Mouse (Mus musculus): ENCODE data around the gene Zfp296. TPM values are rescaled to one million over a fixed set of nuclear protein-coding genes. Genes with fewer than 3 reads are reported as not detected.
A peak's percentile ranks its signal among the peaks of the same experiment; 100 is the strongest.

Gene Zfp296
- under 1 TPM in 1 of 2 experiments, not detected in 1; 0.53 TPM for total RNA-seq (2021)
- long read RNA-seq, experiment 1: 0 reads
- long read RNA-seq, experiment 2: 0 reads

- DNase-seq (ENCODE audit: low spot score in 2 of 2): no peak
Observed at GRCm38 (mm10) chr7:19577141-19577852, at the start of gene Zfp296, which contains the start of gene Gemin7. Gene Zfp296 (plus strand): TSS chr7:19577287. Gene Gemin7 (minus strand): TSS chr7:19577595.

DNA sequence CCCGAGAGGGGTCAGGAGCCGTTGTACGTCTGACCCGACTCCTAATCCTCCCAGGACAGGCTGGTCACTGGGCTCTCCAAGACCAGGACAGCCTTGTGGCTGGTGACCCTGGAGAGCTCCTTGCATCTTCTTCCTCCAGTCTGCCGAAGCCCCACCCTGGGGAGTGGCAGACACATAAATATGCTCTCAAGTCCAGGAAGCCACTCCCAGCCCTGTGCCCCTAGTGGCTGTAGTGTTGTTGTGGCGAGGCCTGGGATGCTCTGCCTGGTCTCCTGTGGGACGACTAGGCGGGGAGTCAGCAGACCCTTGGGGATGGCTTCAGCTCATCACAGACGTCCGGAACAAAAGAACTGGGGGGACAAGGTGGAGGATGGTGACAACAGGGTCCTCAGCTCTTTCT is 46.0 kb upstream of the Zfp296 start:
- DNase-seq (ENCODE audit: low spot score in 2 of 2): no peak

DNA sequence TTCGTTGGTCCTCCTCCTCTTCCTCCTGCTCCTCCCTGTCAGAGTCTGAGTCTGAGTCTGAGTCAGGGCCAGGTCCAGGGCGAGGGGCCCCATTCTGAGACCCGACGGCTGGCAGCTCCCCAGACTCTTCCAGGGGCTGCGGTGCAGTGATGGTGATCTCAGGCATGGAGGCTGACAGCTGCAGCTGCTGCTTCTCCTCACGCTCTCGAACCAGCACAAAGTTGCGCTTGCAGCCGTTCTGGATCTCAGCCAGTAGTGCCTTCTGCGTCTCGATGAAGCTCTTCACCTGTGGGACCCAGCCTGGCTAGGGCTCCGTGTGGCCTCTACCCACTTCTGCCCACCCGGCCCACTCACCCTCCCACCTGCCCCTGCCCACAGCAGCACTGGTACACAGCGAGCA is 44.8 kb upstream of the Zfp296 start:
- no peak for DNase-seq (ENCODE audit: low spot score in 2 of 2)

- DNase-seq (ENCODE audit: low spot score in 2 of 2): no peak
Observed at GRCm38 (mm10) chr7:19534676-19535075, 42.4 kb upstream of the Zfp296 start.

DNA sequence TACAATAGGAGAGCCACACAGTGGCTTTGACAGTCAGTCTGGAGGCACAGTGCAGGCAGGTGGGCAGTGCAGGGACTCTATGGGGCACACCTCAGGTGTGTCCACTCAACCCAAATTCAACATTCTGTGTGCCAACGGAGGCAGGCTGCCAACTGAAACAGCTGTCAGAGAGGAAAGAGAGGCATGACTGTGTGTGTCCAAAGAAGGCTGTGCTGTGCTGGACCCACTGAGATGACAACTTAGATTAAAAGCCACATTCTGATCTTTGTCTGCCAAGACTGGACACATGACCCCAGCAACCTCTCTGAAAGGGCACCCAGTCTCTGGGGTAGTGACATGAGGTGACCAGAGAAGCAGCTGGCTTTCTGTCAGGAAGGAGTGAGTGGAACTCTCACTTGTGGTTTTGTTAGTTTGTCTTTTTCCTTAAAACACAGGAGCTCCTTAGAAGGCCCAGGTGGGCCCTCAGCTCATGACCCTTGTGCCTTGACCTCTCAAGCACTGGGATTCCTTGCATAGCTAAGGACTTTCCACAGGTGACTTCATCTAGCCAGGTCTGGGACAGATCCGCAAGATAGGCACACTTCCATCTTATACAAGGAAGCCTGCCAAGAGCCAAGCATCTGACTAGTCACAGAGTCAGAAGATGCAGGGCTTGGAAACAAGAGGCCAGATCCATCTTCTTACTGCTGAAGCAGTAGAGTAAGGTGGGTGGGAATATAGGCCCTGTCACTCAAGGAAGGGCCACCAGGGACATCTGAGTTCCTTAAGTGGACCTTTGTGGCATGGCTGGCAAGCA is 36.1 kb upstream of the Zfp296 start:
- no peak for DNase-seq (ENCODE audit: low spot score in 2 of 2)

DNA sequence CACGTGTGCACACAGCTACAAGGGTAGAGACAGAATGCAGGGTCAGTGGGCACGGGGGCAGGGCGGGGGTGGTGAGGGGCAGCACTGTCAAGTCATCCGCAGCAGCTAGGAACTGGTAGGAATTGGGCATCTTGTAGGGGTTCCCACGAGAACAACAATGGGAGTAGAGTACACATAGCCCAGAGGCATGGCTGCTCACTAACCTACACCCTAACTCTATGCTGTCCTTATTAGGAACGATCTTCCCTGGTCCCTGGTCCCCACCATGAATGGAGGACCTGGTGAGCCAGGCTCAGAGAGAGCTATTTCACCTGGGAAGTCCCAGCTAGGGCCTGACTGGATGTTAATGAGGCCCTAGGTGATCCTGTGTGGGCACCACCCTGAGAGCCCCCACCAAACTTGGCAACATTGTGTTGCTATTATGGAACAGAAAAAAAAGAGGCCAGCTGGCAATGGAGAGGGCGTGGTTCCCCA is 35.4 kb upstream of the Zfp296 start:
- no peak for DNase-seq (ENCODE audit: low spot score in 2 of 2)

DNA sequence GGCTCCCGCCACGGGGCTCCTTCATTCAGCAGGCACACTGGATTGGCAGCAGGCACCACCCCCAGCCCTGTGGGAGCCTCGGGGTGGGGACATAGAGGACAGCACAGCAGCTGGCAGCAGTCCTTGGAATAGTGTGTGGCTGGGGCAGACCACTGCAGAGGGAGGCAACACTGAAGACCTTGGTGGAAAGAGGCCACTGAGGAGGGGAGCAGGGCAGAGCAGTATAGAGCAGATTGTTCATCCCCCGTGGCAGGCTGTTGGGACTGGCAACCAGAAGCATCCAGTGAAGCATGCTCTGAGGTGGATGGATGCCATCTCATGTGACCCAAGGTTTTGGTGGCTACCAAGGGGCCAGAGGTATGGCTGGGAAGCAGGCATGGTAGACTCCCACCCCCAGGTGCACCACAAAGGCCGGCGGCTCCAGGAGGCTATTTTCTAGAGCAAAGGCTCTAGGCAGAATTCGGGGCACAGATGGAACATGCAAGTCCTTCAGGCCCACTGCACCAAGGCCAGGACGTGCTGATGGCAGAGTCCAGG is 34.9 kb upstream of the Zfp296 start:
- DNase-seq (ENCODE audit: low spot score in 2 of 2): peak in 1 of 2 experiments; percentile 44

DNA sequence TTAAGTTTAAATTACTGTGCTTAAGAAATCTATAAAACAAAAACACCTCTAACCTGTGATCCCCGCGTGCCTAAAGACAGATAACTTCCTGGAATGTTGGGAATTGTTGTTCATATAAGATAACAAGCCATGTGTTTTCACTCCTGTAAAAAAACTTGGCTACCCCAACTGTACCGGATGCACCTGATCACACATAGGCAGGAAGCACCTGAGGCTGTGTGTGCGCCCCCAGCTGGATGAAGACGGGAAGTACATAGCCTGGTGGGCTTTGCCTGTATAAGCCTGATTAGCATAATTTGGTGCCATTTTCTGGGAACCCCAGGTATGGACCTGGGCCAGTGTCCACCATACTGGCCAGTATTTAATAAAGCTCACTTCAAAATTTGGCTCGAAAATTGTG is 33.5 kb upstream of the Zfp296 start:
- DNase-seq (ENCODE audit: low spot score in 2 of 2): no peak

DNA sequence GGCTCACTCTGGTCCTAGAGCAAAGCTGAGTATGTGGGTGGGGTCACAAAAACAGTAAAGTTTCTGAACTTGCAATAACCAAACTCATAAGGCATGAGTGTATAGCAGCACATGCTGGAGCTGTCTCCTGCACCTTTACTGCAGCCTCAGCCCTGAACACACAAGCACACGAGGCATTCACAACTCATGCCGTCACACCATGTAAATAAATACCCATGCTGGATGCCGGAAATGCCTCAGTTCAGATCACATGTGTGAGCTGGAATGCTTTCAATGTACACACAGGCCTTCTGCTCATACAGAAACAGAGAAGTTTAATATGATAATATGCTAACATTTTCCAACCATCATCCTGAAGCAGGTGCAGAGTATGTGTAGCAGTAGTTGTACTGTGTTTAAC is 31.1 kb upstream of the Zfp296 start:
- no peak for DNase-seq (ENCODE audit: low spot score in 2 of 2)

DNA sequence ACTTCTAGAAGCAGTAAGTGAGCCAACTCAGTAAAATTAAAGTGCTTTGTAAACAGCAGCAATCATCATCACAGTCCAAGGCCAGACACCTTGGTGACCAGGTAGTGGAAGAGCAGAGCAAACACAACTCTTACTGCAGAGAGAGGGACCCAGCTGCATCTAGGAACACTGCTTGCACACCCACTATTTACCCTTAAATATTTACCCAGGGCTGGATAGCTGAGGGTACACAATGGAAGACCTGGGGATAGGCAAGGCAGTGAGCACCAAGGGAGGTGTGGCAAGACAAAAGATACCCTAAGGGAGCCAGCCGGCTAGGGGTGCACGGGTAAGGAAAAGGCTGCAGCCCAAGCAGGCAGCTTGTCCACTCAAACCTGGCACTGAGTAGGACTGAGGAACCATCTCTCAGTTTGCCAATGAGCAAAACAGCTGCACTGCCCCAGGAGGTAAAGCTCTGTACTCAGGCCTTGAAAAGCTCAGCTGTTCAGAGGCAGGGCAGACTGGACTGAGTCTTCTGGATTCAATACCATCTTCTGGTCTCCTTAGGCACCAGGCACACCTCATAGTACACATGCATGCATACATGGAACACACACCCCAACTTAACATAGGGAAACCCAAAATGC is 29.6 kb upstream of the Zfp296 start:
- no peak for DNase-seq (ENCODE audit: low spot score in 2 of 2)

- DNase-seq (ENCODE audit: low spot score in 2 of 2): no peak
Observed at GRCm38 (mm10) chr7:19549394-19549793, 27.7 kb upstream of the Zfp296 start.

GRCm38 (mm10) chr7:19551634-19552033 is 25.5 kb upstream of the Zfp296 start:
- no peak for DNase-seq (ENCODE audit: low spot score in 2 of 2)

DNA sequence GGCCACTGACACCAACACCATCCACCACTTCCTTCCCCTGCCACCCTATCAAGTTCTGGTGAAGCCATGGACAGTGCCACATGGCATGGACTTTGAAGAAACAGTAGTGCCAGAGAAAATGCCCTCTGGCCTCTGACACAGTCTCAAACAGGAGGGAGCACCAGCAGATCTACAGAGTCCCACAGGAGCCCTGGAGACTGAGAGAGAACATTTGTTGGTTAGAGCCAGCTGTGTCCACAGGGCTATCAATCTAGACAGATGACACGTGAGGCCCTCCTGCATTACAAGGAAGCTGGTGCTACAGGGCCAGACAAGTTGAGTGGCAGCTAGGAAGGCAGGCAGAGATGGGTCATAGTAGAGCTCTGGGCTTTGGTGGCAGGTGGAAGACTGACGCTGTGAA is 24.6 kb upstream of the Zfp296 start:
- no peak for DNase-seq (ENCODE audit: low spot score in 2 of 2)

DNA sequence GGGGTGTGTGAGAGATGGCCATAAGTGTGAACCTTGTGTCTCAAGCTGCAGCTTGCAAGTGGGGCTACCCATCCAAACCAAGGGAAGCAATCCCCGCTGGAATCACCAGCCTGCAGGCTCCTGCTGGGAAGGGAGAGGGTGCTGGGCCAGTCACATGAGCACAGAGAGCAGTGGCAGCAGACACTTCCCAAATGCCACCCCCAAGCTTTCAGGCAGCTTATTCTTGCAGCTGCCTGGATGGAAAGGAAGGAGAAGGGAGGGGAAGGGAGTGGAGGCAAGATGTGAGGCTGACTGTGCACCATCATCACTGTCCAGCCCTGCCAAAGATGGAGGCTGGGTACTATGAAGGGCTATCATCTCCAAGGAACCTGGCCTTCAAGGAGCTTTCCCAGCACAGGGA is 22.9 kb upstream of the Zfp296 start:
- peak; percentile 40 to 57 for DNase-seq (ENCODE audit: low spot score in 2 of 2)

DNA sequence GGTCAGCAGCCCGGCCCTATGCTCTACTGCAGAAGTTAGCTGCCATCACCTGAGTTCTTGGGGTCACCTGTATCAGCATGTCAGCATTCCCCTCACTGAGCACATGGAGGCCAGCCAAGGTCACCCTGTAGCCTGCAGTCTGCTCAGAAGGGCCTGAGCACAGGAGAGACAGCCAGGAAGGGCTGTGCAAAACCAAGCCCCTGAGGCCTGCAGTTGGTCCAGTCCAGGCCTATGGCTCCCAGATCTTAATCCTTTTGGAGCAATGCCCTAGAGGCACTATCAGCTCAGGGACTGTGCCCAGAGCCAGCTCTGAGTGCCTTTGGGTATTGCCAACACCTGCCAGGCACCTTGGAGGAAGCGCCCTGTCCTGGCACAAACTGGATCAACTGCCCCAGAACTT is 20.0 kb upstream of the Zfp296 start:
- no peak for DNase-seq (ENCODE audit: low spot score in 2 of 2)

GRCm38 (mm10) chr7:19557982-19558900 is 18.8 kb upstream of the Zfp296 start:
- DNase-seq (ENCODE audit: low spot score in 2 of 2): no peak

- no peak for DNase-seq (ENCODE audit: low spot score in 2 of 2)
Observed at GRCm38 (mm10) chr7:19558965-19559364, 18.1 kb upstream of the Zfp296 start.

DNA sequence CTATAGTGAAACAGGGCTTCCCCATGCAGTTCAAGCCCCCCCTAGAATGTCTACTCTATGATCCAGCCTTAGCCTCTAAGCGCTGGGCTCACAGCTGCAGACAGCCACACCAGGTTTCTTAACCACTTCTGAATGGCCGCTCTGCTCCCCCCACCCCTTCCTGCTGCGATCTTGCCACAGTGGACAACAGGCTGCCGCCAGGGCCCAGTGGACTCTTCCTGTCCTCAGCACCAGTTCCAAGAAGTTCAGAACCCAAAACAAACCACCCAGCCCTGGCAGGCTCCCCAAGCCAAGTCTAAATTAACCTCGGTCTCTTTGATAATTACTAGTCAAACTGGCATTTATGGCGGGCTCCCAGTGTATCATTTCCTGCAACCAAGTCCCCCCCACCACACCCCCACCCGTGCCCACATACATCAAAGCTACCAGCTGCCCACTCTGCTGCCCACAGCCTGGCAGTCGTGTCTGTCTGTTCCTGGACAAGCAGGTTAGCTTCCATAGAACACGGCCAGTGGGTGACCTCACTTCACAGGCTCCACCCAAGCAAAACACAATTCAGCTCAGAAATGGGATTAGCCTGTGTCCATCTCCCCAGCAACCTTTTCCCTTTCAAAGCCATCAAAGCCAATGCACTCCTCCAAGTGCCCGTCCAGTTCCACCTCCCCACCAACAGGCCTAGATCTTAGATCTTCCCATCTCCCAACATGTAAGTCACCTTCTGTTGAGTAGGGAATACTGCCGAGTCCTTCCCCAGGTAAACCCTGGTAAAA is 16.4 kb upstream of the Zfp296 start:
- no peak for DNase-seq (ENCODE audit: low spot score in 2 of 2)

DNA sequence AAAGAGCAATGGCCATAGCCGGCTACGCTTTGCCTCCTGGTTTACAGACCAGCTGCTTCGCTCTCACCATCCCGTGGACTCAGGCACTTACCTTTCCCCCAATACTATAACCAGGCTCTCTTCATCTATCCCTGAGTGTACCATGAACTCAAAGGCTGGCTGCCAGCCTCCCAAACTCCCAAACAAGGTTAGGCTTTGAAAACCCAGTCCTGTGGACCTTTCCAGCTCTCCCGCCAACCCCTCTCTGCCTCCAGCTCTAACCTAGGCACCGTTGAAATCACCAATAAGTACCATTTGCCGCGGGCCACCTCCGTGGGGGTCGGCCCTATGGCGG is 15.7 kb upstream of the Zfp296 start:
- DNase-seq (ENCODE audit: low spot score in 2 of 2): no peak
